Mouse (Mus musculus) neural tube, embryonic 13.5 days (tissue): ENCODE results near the gene Tifab. TPM values are rescaled to one million over a fixed set of nuclear protein-coding genes. Genes with fewer than 3 reads are reported as not detected.
A peak's percentile ranks its signal among the peaks of the same experiment; 100 is the strongest.

Experiments
- ATAC-seq: fragments of 200-750 bp; cut with Nextera tagmentation; 2 replicates; pipeline ENCODE4 v1.8.0; 2017; ENCODE audit warnings: low read depth, mild to moderate bottlenecking, moderate TSS enrichment, moderate library complexity
- H3K27ac ChIP-seq: fragments of 300-500 bp; sonication (generic); replicated peaks from 2 replicates; pipeline ENCODE4 v1.5.1; 2015; ENCODE audit warnings: moderate library complexity, mild to moderate bottlenecking, inconsistent platforms
- H3K27me3 ChIP-seq: fragments of 300-500 bp; sonication (generic); 2 replicates; pipeline ENCODE4 v1.6.1; 2015; ENCODE audit warnings: mild to moderate bottlenecking, inconsistent platforms
- H3K36me3 ChIP-seq: fragments of 300-500 bp; sonication (generic); 2 replicates; pipeline ENCODE4 v1.6.1; 2015; ENCODE audit warnings: mild to moderate bottlenecking, inconsistent platforms
- H3K4me1 ChIP-seq: fragments of 300-500 bp; sonication (generic); replicated peaks from 2 replicates; pipeline ENCODE4 v1.6.1; 2015; ENCODE audit warnings: inconsistent platforms
- H3K4me2 ChIP-seq: fragments of 300-500 bp; sonication (generic); 2 replicates; pipeline ENCODE4 v1.6.1; 2015; ENCODE audit warnings: inconsistent platforms, mild to moderate bottlenecking, moderate library complexity
- H3K4me3 ChIP-seq: fragments of 300-500 bp; sonication (generic); 2 replicates; pipeline ENCODE4 v1.5.1; 2015; ENCODE audit warnings: mild to moderate bottlenecking, inconsistent platforms
- H3K9ac ChIP-seq: fragments of 300-500 bp; sonication (generic); 2 replicates; pipeline ENCODE4 v1.6.1; 2015; ENCODE audit warnings: moderate library complexity, mild to moderate bottlenecking, inconsistent platforms
- H3K9me3 ChIP-seq: fragments of 300-500 bp; sonication (generic); 2 replicates; pipeline ENCODE4 v1.6.1; 2016; ENCODE audit warnings: inconsistent platforms
- WGBS: fragments of 180-500 bp; shearing (Covaris S2); methylation state at CpG from one replicate; pipeline ENCODE4 v1.1.7; 2015; 5-methylcytosine and 5-hydroxymethylcytosine counted together
- polyA plus RNA-seq: library from polyadenylated mRNA; unstranded; fragments of >200 nt; fragmentation: Nextera tagmentation; extraction: Ambion mirVana; gene quantifications from 2 replicates; pipeline ENCODE4 v1.2.1, GENCODE M21; 2015

The Tifab gene
- polyA plus RNA-seq, 1 experiment from 2014 or later = 1.6 TPM

GRCm38 (mm10) chr13:56134631-56135181 lies 44.0 kb downstream of the Tifab start:
- Histone ChIP-seq H3K9me3 (no peaks in the 10 kb centered on the region), H3K4me1 (peaks cover 36% of the 10 kb centered on the region), H3K9ac (peak overlapping the region; percentile 98), H3K27me3 (no peaks in the 10 kb centered on the region), H3K36me3 (peaks cover 12% of the 10 kb centered on the region; the same call in 1 of the 2 replicates), H3K27ac (peak overlapping the region; percentile 89), H3K4me2 (peak overlapping the region; percentile 89), H3K4me3 (peak overlapping the region; percentile 99)
- peak; percentile 63 for ATAC-seq
- WGBS = under 1% methylated on average over 45 of the region's 50 CpGs

GRCm38 (mm10) chr13:56134031-56134430 lies 44.7 kb downstream of the Tifab start:
- Histone ChIP-seq H3K4me1 (peaks cover 36% of the 10 kb centered on the region), H3K9ac (peak overlapping the region; percentile 98), H3K36me3 (peaks cover 15% of the 10 kb centered on the region; the same call in 1 of the 2 replicates), H3K27me3 (no peaks in the 10 kb centered on the region), H3K4me3 (peak overlapping the region; percentile 99), H3K27ac (no peak overlapping the region), H3K9me3 (no peaks in the 10 kb centered on the region), H3K4me2 (peak overlapping the region; percentile 89)
- 51% methylated on average over 5 of the region's 5 CpGs for WGBS
- no peak for ATAC-seq

- peak overlapping the region; percentile 38; the same call in 1 of the 2 replicates for H3K9ac ChIP-seq
Measured at GRCm38 (mm10) chr13:56132941-56133340, 45.7 kb downstream of the Tifab start.

GRCm38 (mm10) chr13:56132326-56132936 lies 46.3 kb downstream of the Tifab start:
- Histone ChIP-seq H3K9ac (peak overlapping the region; percentile 38; the same call in 1 of the 2 replicates), H3K4me2 (peak overlapping the region; percentile 89; the same call in 1 of the 2 replicates), H3K4me1 (peaks cover 36% of the 10 kb centered on the region), H3K27ac (no peak overlapping the region), H3K36me3 (peaks cover 26% of the 10 kb centered on the region), H3K27me3 (no peaks in the 10 kb centered on the region), H3K9me3 (no peaks in the 10 kb centered on the region), H3K4me3 (no peak overlapping the region)
- WGBS = 77% methylated on average over 11 of the region's 11 CpGs
- no peak for ATAC-seq

More at GRCm38 (mm10) chr13:56132941-56133340, 45.7 kb downstream of the Tifab start:
- Histone ChIP-seq H3K27ac (no peak overlapping the region), H3K27me3 (no peaks in the 10 kb centered on the region), H3K36me3 (peaks cover 21% of the 10 kb centered on the region), H3K9me3 (no peaks in the 10 kb centered on the region), H3K4me2 (peak overlapping the region; percentile 89), H3K4me3 (0 out of 2 replicates have a peak overlapping the region, but pooled peaks have one; percentile 99), H3K4me1 (peaks cover 36% of the 10 kb centered on the region)
- ATAC-seq = no peak
- WGBS = 83% methylated on average over 7 of the region's 7 CpGs

GRCm38 (mm10) chr13:56130544-56130943 lies 48.1 kb downstream of the Tifab start:
- Histone ChIP-seq H3K9me3 (no peaks in the 10 kb centered on the region), H3K27me3 (no peaks in the 10 kb centered on the region), H3K9ac (no peak overlapping the region), H3K36me3 (peaks cover 45% of the 10 kb centered on the region), H3K4me3 (no peak overlapping the region), H3K27ac (no peak overlapping the region), H3K4me1 (peaks cover 29% of the 10 kb centered on the region), H3K4me2 (no peak overlapping the region)
- 82% methylated on average over 8 of the region's 8 CpGs for WGBS
- ATAC-seq = no peak

GRCm38 (mm10) chr13:56129578-56129977 lies 49.1 kb downstream of the Tifab start:
- no peak for ATAC-seq
- H3K4me3 ChIP-seq = no peak overlapping the region
- H3K4me2 ChIP-seq = no peak overlapping the region
- H3K36me3 ChIP-seq = peaks cover 54% of the 10 kb centered on the region
- 97% methylated on average over 3 of the region's 3 CpGs for WGBS
- peaks cover 29% of the 10 kb centered on the region for H3K4me1 ChIP-seq
- no peak overlapping the region for H3K27ac ChIP-seq
- H3K9me3 ChIP-seq = no peaks in the 10 kb centered on the region
- no peaks in the 10 kb centered on the region for H3K27me3 ChIP-seq
- H3K9ac ChIP-seq = no peak overlapping the region

GRCm38 (mm10) chr13:56129014-56129413 lies 49.7 kb downstream of the Tifab start:
- no peak overlapping the region for H3K4me3 ChIP-seq
- H3K36me3 ChIP-seq = peaks cover 60% of the 10 kb centered on the region
- no peak overlapping the region for H3K4me2 ChIP-seq
- no peaks in the 10 kb centered on the region for H3K27me3 ChIP-seq
- no peak overlapping the region for H3K27ac ChIP-seq
- no peak overlapping the region for H3K9ac ChIP-seq
- WGBS = 87% methylated on average over 4 of the region's 4 CpGs
- no peak for ATAC-seq
- peaks cover 27% of the 10 kb centered on the region for H3K4me1 ChIP-seq
- no peaks in the 10 kb centered on the region for H3K9me3 ChIP-seq

- Histone ChIP-seq H3K9me3 (no peaks in the 10 kb centered on the region), H3K9ac (no peak overlapping the region), H3K27me3 (no peaks in the 10 kb centered on the region), H3K4me3 (no peak overlapping the region), H3K27ac (no peak overlapping the region), H3K36me3 (peaks cover 85% of the 10 kb centered on the region), H3K4me1 (peaks cover 9% of the 10 kb centered on the region), H3K4me2 (no peak overlapping the region)
- 94% methylated on average over 10 of the region's 10 CpGs for WGBS
- ATAC-seq = no peak
Measured at GRCm38 (mm10) chr13:56125632-56126031, 53.1 kb downstream of the Tifab start.

Other genes with a start within 250 kb of the Tifab start
- gene H2afy, start 42.5 kb downstream of the Tifab start, polyA plus RNA-seq = 367 and 382 TPM in 2 replicates
- 4.5 and 5.6 TPM in 2 replicates for gene Neurog1, start 73.3 kb upstream of the Tifab start, polyA plus RNA-seq
- 3.0 and 11.7 TPM in 2 replicates for gene Cxcl14, start 117.7 kb upstream of the Tifab start, polyA plus RNA-seq
- gene Gm3045, start 247.7 kb upstream of the Tifab start, polyA plus RNA-seq = not detected in 2 replicates